Mouse (Mus musculus): ENCODE data around the gene Tmem74b. TPM values are rescaled to one million over a fixed set of nuclear protein-coding genes. Genes with fewer than 3 reads are reported as not detected.

Tmem74b gene
- total and polyA plus RNA-seq, 2 experiments: not detected

- H3K27ac ChIP-seq (replicated peaks; ENCODE audit: insufficient read depth, low read depth, low read length): no peak overlapping the region
- no peaks in the 10 kb centered on the region for H3K27me3 ChIP-seq (ENCODE audit: control insufficient read depth, insufficient read depth, low read length)
- no peaks in the 10 kb centered on the region for H3K4me1 ChIP-seq (ENCODE audit: control insufficient read depth, insufficient read depth, low read length)
- no peak for DNase-seq (ENCODE audit: extremely low read depth, low read depth, low spot score)
- WGBS: 94% methylated on average over 4 of the region's 4 CpGs
- TF ChIP-seq CTCF (IDR thresholded peaks at IDR 0.05; ENCODE audit: low read depth, low read length) (no peak), POLR2A (IDR thresholded peaks at IDR 0.05; ENCODE audit: extremely low read depth, insufficient read depth, low read length) (no peak)
- H3K36me3 ChIP-seq (ENCODE audit: control insufficient read depth, insufficient read depth, low read length): peaks cover 32% of the 10 kb centered on the region
- H3K4me3 ChIP-seq (ENCODE audit: insufficient read depth, low read depth, low read length): no peak overlapping the region
- H3K9ac ChIP-seq (ENCODE audit: low read depth, low read length): no peak overlapping the region
- H3K79me2 ChIP-seq (ENCODE audit: control insufficient read depth, insufficient read depth, low read length): no peaks in the 10 kb centered on the region
Observed at GRCm38 (mm10) chr2:151715526-151715925, 13.7 kb downstream of the Tmem74b start.

GRCm38 (mm10) chr2:151716318-151717055 lies 14.7 kb downstream of the Tmem74b start:
- no peak for DNase-seq (ENCODE audit: extremely low read depth, low read depth, low spot score)
- H3K36me3 ChIP-seq (ENCODE audit: control insufficient read depth, insufficient read depth, low read length): peaks cover 41% of the 10 kb centered on the region

GRCm38 (mm10) chr2:151724094-151724493 lies 22.3 kb downstream of the Tmem74b start:
- TF ChIP-seq CTCF (IDR thresholded peaks at IDR 0.05; ENCODE audit: low read depth, low read length) (no peak), POLR2A (IDR thresholded peaks at IDR 0.05; ENCODE audit: extremely low read depth, insufficient read depth, low read length) (no peak)
- H3K79me2 ChIP-seq (ENCODE audit: control insufficient read depth, insufficient read depth, low read length): no peaks in the 10 kb centered on the region; the same call in 1 of the 2 replicates
- WGBS: 95% methylated on average over 2 of the region's 2 CpGs
- H3K9ac ChIP-seq (ENCODE audit: low read depth, low read length): no peak overlapping the region
- peaks cover 62% of the 10 kb centered on the region for H3K36me3 ChIP-seq (ENCODE audit: control insufficient read depth, insufficient read depth, low read length)
- H3K27ac ChIP-seq (replicated peaks; ENCODE audit: insufficient read depth, low read depth, low read length): no peak overlapping the region
- no peaks in the 10 kb centered on the region for H3K4me1 ChIP-seq (ENCODE audit: control insufficient read depth, insufficient read depth, low read length)
- H3K27me3 ChIP-seq (ENCODE audit: control insufficient read depth, insufficient read depth, low read length): no peaks in the 10 kb centered on the region
- no peak overlapping the region for H3K4me3 ChIP-seq (ENCODE audit: insufficient read depth, low read depth, low read length)
- no peak for DNase-seq (ENCODE audit: extremely low read depth, low read depth, low spot score)

More at GRCm38 (mm10) chr2:151716318-151717055, 14.7 kb downstream of the Tmem74b start:
- no peak overlapping the region for H3K4me3 ChIP-seq (ENCODE audit: insufficient read depth, low read depth, low read length)
- no peak for TF ChIP-seq CTCF (IDR thresholded peaks at IDR 0.05; ENCODE audit: low read depth, low read length)
- TF ChIP-seq POLR2A (IDR thresholded peaks at IDR 0.05; ENCODE audit: extremely low read depth, insufficient read depth, low read length): no peak
- no peaks in the 10 kb centered on the region for H3K79me2 ChIP-seq (ENCODE audit: control insufficient read depth, insufficient read depth, low read length)
- 89% methylated on average over 2 of the region's 2 CpGs for WGBS
- no peak overlapping the region for H3K27ac ChIP-seq (replicated peaks; ENCODE audit: insufficient read depth, low read depth, low read length)
- H3K27me3 ChIP-seq (ENCODE audit: control insufficient read depth, insufficient read depth, low read length): no peaks in the 10 kb centered on the region
- no peak overlapping the region for H3K9ac ChIP-seq (ENCODE audit: low read depth, low read length)
- H3K4me1 ChIP-seq (ENCODE audit: control insufficient read depth, insufficient read depth, low read length): no peaks in the 10 kb centered on the region

GRCm38 (mm10) chr2:151733151-151733865 lies 31.5 kb downstream of the Tmem74b start:
- Histone ChIP-seq H3K27me3 (ENCODE audit: control insufficient read depth, insufficient read depth, low read length) (no peaks in the 10 kb centered on the region), H3K4me1 (ENCODE audit: control insufficient read depth, insufficient read depth, low read length) (peaks cover 3% of the 10 kb centered on the region; the same call in 1 of the 2 replicates), H3K9ac (ENCODE audit: low read depth, low read length) (no peak overlapping the region), H3K27ac (replicated peaks; ENCODE audit: insufficient read depth, low read depth, low read length) (no peak overlapping the region), H3K4me3 (ENCODE audit: insufficient read depth, low read depth, low read length) (no peak overlapping the region), H3K79me2 (ENCODE audit: control insufficient read depth, insufficient read depth, low read length) (peaks cover 4% of the 10 kb centered on the region; the same call in 1 of the 2 replicates), H3K36me3 (ENCODE audit: control insufficient read depth, insufficient read depth, low read length) (peaks cover 43% of the 10 kb centered on the region)
- 93% methylated on average over 8 of the region's 8 CpGs for WGBS
- TF ChIP-seq CTCF (IDR thresholded peaks at IDR 0.05; ENCODE audit: low read depth, low read length): no peak
- TF ChIP-seq POLR2A (IDR thresholded peaks at IDR 0.05; ENCODE audit: extremely low read depth, insufficient read depth, low read length): no peak
- no peak for DNase-seq (ENCODE audit: extremely low read depth, low read depth, low spot score)

- WGBS: 95% methylated on average over 6 of the region's 6 CpGs
- H3K27me3 ChIP-seq (ENCODE audit: control insufficient read depth, insufficient read depth, low read length): no peaks in the 10 kb centered on the region
- no peak overlapping the region for H3K27ac ChIP-seq (replicated peaks; ENCODE audit: insufficient read depth, low read depth, low read length)
- no peak for DNase-seq (ENCODE audit: extremely low read depth, low read depth, low spot score)
- TF ChIP-seq POLR2A (IDR thresholded peaks at IDR 0.05; ENCODE audit: extremely low read depth, insufficient read depth, low read length) (no peak), CTCF (IDR thresholded peaks at IDR 0.05; ENCODE audit: low read depth, low read length) (no peak)
- H3K9ac ChIP-seq (ENCODE audit: low read depth, low read length): no peak overlapping the region
- H3K36me3 ChIP-seq (ENCODE audit: control insufficient read depth, insufficient read depth, low read length): peaks cover 26% of the 10 kb centered on the region
- no peak overlapping the region for H3K4me3 ChIP-seq (ENCODE audit: insufficient read depth, low read depth, low read length)
- peaks cover 18% of the 10 kb centered on the region for H3K4me1 ChIP-seq (ENCODE audit: control insufficient read depth, insufficient read depth, low read length)
- H3K79me2 ChIP-seq (ENCODE audit: control insufficient read depth, insufficient read depth, low read length): peaks cover 17% of the 10 kb centered on the region; the same call in 1 of the 2 replicates
Observed at GRCm38 (mm10) chr2:151735422-151735821, 33.6 kb downstream of the Tmem74b start.

Measured in liver, adult 2 months (tissue).